Mouse (Mus musculus) urinary bladder, postnatal 4 days (tissue): ENCODE results near the gene Kcnk3.

Experiments used
- DNase-seq, 2 experiments: peaks; one replicate each; pipeline ENCODE4 v3.0.0; 2021 to 2022; ENCODE audit warnings: low spot score in 2 of 2

Gene Kcnk3

DNA sequence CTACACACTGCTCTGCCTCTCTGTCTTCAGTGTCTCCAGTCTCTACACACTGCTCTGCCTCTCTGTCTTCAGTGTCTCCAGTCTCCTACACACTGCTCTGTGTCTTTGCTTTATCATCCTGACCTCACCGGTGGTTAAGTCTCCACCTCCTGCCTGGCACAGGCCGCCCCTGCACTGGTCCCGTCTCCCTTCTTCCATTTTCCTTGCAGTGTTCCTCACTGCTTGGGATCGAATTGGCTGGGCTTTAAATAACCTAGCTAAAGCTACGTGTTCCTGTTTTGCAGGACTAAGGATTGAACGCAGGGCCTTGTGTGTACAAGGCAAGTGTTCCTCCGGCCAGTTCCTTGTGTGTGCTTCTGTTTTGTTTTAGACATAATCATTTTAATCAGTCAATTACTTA, 82.1 kb downstream of the Kcnk3 start:
- DNase-seq = no peak

DNA sequence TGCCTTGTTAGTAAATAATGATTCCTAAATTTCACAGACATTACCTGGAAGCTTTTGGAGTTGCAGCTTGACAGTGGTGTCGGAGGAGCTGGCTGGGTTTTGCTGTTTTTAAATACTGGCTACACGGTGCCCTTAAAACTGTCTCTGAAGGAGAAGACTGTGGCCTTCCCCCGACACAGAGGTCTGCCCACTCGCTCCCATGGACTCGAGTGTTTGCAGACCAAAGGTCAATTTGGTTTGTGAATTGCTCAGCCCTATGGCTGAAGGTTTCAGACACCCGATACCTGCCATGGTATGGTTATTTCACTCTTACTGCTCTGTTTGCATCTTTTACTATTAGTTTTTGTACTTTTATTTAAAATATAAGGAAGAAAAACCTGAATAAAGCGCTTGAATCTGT, 86.0 kb downstream of the Kcnk3 start:
- DNase-seq = no peak
